Mouse (Mus musculus): Measurements from ENCODE around the gene Nfe2l3.

Gene Nfe2l3

GRCm38 (mm10) chr6:51423466-51424122 is 8.9 kb upstream of the Nfe2l3 start:
- H3K27me3 ChIP-seq (ENCODE audit: control insufficient read depth, insufficient read depth, low read length, poor library complexity, severe bottlenecking) = no peaks in the 10 kb centered on the region
- no peak for DNase-seq (ENCODE audit: low read depth, low spot score)
- no peaks in the 10 kb centered on the region for H3K36me3 ChIP-seq (ENCODE audit: control insufficient read depth, insufficient read depth, low read length, poor library complexity, severe bottlenecking)

GRCm38 (mm10) chr6:51424537-51424936 is 7.9 kb upstream of the Nfe2l3 start:
- no peak for DNase-seq (ENCODE audit: low read depth, low spot score)
- H3K27me3 ChIP-seq (ENCODE audit: control insufficient read depth, insufficient read depth, low read length, poor library complexity, severe bottlenecking) = no peaks in the 10 kb centered on the region
- H3K36me3 ChIP-seq (ENCODE audit: control insufficient read depth, insufficient read depth, low read length, poor library complexity, severe bottlenecking) = no peaks in the 10 kb centered on the region

GRCm38 (mm10) chr6:51434270-51434669 is 1.8 kb downstream of the Nfe2l3 start:
- Histone ChIP-seq H3K36me3 (ENCODE audit: control insufficient read depth, insufficient read depth, low read length, poor library complexity, severe bottlenecking) (no peaks in the 10 kb centered on the region), H3K27me3 (ENCODE audit: control insufficient read depth, insufficient read depth, low read length, poor library complexity, severe bottlenecking) (peaks cover 2% of the 10 kb centered on the region; the same call in 1 of the 2 replicates)
- DNase-seq (ENCODE audit: low read depth, low spot score) = no peak

- Histone ChIP-seq H3K36me3 (ENCODE audit: control insufficient read depth, insufficient read depth, low read length, poor library complexity, severe bottlenecking) (no peaks in the 10 kb centered on the region), H3K27me3 (ENCODE audit: control insufficient read depth, insufficient read depth, low read length, poor library complexity, severe bottlenecking) (peaks cover 2% of the 10 kb centered on the region; the same call in 1 of the 2 replicates)
- no peak for DNase-seq (ENCODE audit: low read depth, low spot score)
Observed at GRCm38 (mm10) chr6:51437665-51438064, 5.2 kb downstream of the Nfe2l3 start.

- H3K27me3 ChIP-seq (ENCODE audit: control insufficient read depth, insufficient read depth, low read length, poor library complexity, severe bottlenecking) = no peaks in the 10 kb centered on the region
- no peak for DNase-seq (ENCODE audit: low read depth, low spot score)
- H3K36me3 ChIP-seq (ENCODE audit: control insufficient read depth, insufficient read depth, low read length, poor library complexity, severe bottlenecking) = no peaks in the 10 kb centered on the region
Observed at GRCm38 (mm10) chr6:51438826-51439330, 6.4 kb downstream of the Nfe2l3 start.

DNA sequence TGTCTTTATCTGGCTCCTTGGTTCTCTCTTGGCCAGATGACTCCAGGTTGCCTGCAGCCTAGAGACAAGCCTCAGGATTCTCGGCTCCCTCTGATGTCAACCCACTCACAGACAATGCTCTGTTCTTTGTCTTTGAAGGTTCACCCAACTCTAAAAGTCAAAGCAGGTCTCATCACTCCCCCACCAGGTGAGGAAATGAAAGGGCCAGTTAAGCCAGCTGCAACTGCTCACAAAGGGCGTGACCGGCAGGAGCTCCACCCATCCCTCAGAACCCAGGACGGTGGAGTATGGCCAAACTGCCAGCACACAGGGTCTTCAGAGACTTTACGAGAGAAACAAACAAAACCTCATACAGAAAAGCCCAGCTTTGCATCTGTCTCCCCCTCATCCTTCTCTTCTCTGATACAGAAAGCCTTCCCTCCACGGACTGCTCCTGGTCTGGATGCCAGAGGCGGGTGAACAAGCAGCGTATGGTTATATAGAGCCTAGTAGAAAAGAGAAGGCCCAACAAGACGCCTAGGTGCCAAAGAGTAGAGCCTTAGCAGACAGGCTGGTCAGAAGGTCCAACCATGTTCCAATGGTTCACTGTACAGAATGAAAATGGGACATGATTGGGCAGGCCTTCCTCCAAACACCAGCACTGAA is 9.8 kb downstream of the Nfe2l3 start:
- Histone ChIP-seq H3K36me3 (ENCODE audit: control insufficient read depth, insufficient read depth, low read length, poor library complexity, severe bottlenecking) (no peaks in the 10 kb centered on the region), H3K27me3 (ENCODE audit: control insufficient read depth, insufficient read depth, low read length, poor library complexity, severe bottlenecking) (no peaks in the 10 kb centered on the region)
- DNase-seq (ENCODE audit: low read depth, low spot score) = peak; percentile 28

GRCm38 (mm10) chr6:51452927-51453503 is 20.5 kb downstream of the Nfe2l3 start:
- DNase-seq (ENCODE audit: low read depth, low spot score) = peak; percentile 14
- H3K36me3 ChIP-seq (ENCODE audit: control insufficient read depth, insufficient read depth, low read length, poor library complexity, severe bottlenecking) = peaks cover 2% of the 10 kb centered on the region; the same call in 1 of the 2 replicates
- no peaks in the 10 kb centered on the region for H3K27me3 ChIP-seq (ENCODE audit: control insufficient read depth, insufficient read depth, low read length, poor library complexity, severe bottlenecking)

DNA sequence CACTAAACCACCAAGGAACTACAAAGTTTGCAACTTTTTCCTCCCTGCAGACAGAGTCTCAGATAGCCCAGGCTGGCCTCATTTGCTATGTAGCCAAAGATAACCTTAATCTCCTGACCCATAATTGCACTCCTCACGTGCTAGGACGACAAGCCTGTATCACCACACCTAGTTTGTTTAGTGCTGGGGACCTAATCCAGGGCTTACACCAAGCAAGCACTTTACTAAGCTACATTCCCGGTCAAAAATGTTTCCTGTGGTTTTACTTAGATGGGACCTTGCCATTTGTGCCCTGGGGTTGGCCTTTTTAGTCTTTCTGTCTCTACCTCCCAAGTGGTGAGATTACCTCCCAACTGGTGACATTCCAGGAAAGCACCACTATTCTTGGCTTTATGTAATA is 22.5 kb downstream of the Nfe2l3 start:
- Histone ChIP-seq H3K27me3 (ENCODE audit: control insufficient read depth, insufficient read depth, low read length, poor library complexity, severe bottlenecking) (no peaks in the 10 kb centered on the region), H3K36me3 (ENCODE audit: control insufficient read depth, insufficient read depth, low read length, poor library complexity, severe bottlenecking) (peaks cover 8% of the 10 kb centered on the region)
- no peak for DNase-seq (ENCODE audit: low read depth, low spot score)

DNA sequence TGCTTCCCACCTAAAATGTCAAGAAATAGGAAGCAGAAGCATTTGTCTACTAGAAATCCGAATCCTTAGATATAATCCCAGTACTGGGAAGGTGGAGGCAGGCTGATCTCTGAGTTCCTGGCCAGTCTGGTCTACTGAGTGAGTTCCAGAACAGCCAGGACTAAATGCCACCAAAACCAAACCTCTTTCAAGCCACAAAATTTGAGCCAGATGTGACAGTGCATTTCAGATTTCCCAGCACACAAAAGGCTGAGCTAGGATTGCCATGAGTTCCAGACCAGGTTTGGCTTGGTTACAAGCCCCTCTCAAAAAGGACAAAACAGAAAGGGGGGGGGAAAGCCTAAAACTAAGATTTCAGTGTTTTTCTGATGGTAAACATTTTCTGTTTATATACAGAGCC is 23.7 kb downstream of the Nfe2l3 start:
- H3K36me3 ChIP-seq (ENCODE audit: control insufficient read depth, insufficient read depth, low read length, poor library complexity, severe bottlenecking) = peaks cover 10% of the 10 kb centered on the region
- DNase-seq (ENCODE audit: low read depth, low spot score) = peak; percentile 12
- no peaks in the 10 kb centered on the region for H3K27me3 ChIP-seq (ENCODE audit: control insufficient read depth, insufficient read depth, low read length, poor library complexity, severe bottlenecking)

DNA sequence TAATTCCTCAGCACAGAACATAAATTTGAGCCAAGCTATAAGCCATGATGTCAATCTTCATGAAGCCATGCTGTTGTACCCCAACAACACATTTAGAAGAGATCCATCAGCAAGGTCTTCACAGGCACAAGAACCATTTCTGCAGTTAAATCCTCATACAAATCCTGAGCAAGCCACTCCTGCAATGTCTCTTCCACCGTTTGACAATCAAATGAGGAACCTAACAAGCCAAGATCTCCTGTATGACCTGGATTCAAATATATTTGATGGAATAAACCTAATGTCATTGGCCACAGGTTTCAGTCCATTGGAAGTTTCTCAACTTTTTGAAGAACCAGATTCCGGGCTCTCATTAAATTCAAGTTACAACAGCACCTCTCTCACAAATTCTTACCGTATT is 24.8 kb downstream of the Nfe2l3 start:
- peak; percentile 19 for DNase-seq (ENCODE audit: low read depth, low spot score)
- Histone ChIP-seq H3K36me3 (ENCODE audit: control insufficient read depth, insufficient read depth, low read length, poor library complexity, severe bottlenecking) (peaks cover 12% of the 10 kb centered on the region), H3K27me3 (ENCODE audit: control insufficient read depth, insufficient read depth, low read length, poor library complexity, severe bottlenecking) (no peaks in the 10 kb centered on the region)

DNA sequence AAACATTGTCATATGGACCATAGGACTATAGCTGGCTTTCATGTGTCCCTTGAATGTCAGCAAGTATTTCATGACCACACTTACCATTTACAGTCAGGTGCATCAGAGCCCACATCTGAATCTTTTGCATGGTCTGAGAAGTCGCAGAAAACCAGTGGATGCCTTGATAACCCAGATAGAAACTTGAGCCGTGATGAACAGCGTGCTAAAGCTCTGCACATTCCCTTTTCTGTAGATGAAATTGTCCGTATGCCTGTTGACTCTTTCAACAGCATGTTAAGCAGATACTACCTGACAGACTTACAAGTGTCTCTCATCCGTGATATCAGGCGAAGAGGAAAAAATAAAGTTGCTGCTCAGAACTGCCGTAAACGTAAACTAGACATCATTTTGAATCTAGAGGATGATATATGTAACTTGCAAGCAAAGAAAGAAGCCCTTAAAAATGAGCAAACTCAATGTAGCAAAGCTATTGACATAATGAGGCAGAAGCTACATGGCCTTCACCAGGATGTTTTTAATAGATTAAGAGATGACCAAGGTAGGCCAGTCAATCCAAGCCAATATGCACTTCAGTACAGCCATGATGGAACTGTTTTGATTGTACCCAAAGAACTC is 25.4 kb downstream of the Nfe2l3 start:
- Histone ChIP-seq H3K27me3 (ENCODE audit: control insufficient read depth, insufficient read depth, low read length, poor library complexity, severe bottlenecking) (no peaks in the 10 kb centered on the region), H3K36me3 (ENCODE audit: control insufficient read depth, insufficient read depth, low read length, poor library complexity, severe bottlenecking) (peaks cover 12% of the 10 kb centered on the region)
- DNase-seq (ENCODE audit: low read depth, low spot score) = peak; percentile 26

GRCm38 (mm10) chr6:51458925-51459312 is 26.4 kb downstream of the Nfe2l3 start:
- Histone ChIP-seq H3K36me3 (ENCODE audit: control insufficient read depth, insufficient read depth, low read length, poor library complexity, severe bottlenecking) (peaks cover 16% of the 10 kb centered on the region), H3K27me3 (ENCODE audit: control insufficient read depth, insufficient read depth, low read length, poor library complexity, severe bottlenecking) (no peaks in the 10 kb centered on the region)
- peak; percentile 38 for DNase-seq (ENCODE audit: low read depth, low spot score)

GRCm38 (mm10) chr6:51459313-51460020 is 27.0 kb downstream of the Nfe2l3 start:
- peak; percentile 40 for DNase-seq (ENCODE audit: low read depth, low spot score)
- H3K27me3 ChIP-seq (ENCODE audit: control insufficient read depth, insufficient read depth, low read length, poor library complexity, severe bottlenecking) = no peaks in the 10 kb centered on the region
- peaks cover 18% of the 10 kb centered on the region for H3K36me3 ChIP-seq (ENCODE audit: control insufficient read depth, insufficient read depth, low read length, poor library complexity, severe bottlenecking)

GRCm38 (mm10) chr6:51460021-51460360 is 27.5 kb downstream of the Nfe2l3 start:
- Histone ChIP-seq H3K36me3 (ENCODE audit: control insufficient read depth, insufficient read depth, low read length, poor library complexity, severe bottlenecking) (peaks cover 18% of the 10 kb centered on the region), H3K27me3 (ENCODE audit: control insufficient read depth, insufficient read depth, low read length, poor library complexity, severe bottlenecking) (no peaks in the 10 kb centered on the region)
- DNase-seq (ENCODE audit: low read depth, low spot score) = peak; percentile 43

All from splenic B cell, adult 2 months (primary cell).